Mouse (Mus musculus): ENCODE data around the gene Neo1.

DNA sequence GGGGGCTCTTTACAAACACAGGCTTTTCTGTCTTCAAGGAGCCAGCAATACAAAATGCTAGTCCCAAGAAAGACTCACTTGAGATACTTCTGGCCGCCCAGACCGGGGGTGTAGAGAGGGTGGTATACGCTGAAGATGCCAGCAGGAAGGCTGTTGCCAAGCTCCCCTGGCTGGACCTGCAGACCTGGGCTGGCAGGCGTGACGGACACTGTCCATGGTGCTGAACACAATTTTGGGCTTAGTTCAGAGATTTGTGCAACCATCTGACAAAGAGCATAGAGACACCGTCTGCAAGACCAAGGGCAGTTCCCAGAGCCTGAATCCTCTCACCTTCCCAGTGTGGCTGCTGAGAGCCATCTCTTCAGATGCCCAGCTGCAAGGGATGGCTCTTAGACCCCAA lies 194.6 kb downstream of the Neo1 start:
- TF ChIP-seq ZNF384 (IDR thresholded peaks at IDR 0.05; ENCODE audit: low read depth, low read length) (no peak), HCFC1 (IDR thresholded peaks at IDR 0.05; ENCODE audit: borderline replicate concordance, insufficient read depth, low read length) (no peak), CHD2 (IDR thresholded peaks at IDR 0.05; ENCODE audit: low read depth, low read length) (no peak)

Measured in ES-E14 (cell line).